Mouse (Mus musculus): Measurements from ENCODE around the gene Hhat.

GRCm38 (mm10) chr1:192700339-192701073 is 70.5 kb downstream of the Hhat start:
- TF ChIP-seq GATA1 (IDR thresholded peaks at IDR 0.05; ENCODE audit: borderline replicate concordance, low read length) = no peak
- no peak for TF ChIP-seq CTCF (IDR thresholded peaks at IDR 0.05; ENCODE audit: low read depth, low read length)
- no peak for TF ChIP-seq POLR2AphosphoS5 (IDR thresholded peaks at IDR 0.05; ENCODE audit: insufficient replicate concordance, low read depth, low read length)

Measured in G1E (cell line).